Mouse (Mus musculus) c-Kit-positive CD71-negative TER-119-negative erythroid progenitor cells, embryonic 14.5 days (primary cell): ENCODE measurements at regions not wholly inside any gene's neighbourhood (a gene's known extent, or its start where the extent isn't known, plus 50 kb on each side); places are given as distances from the start of the nearest gene placed in this dataset.
A peak's percentile ranks its signal among the peaks of the same experiment; 100 is the strongest.

Source experiments
- DNase-seq: peaks from one replicate; pipeline ENCODE4 v3.0.0-alpha.2; 2013; ENCODE audit warnings: low read depth

DNA sequence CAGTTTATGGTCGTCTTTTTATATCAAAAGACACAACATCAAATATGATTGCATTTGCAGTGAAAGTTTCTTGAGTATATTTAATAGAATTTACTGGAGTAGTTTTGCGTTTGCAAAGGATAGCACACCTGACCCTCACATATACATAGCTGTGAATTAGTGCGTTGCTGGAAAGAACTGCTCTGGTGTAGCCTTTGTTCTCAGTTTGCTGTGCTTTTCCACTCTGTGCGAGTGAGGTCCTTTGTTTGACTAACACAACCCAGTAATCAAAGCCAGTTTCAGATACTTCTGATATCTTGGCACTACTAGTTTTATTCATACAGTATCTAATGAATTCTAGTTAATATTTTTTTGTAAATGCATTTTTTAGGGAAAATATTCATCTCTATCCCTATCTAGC lies 84.7 kb downstream of the Trim52 start:
- DNase-seq, result no peak

DNA sequence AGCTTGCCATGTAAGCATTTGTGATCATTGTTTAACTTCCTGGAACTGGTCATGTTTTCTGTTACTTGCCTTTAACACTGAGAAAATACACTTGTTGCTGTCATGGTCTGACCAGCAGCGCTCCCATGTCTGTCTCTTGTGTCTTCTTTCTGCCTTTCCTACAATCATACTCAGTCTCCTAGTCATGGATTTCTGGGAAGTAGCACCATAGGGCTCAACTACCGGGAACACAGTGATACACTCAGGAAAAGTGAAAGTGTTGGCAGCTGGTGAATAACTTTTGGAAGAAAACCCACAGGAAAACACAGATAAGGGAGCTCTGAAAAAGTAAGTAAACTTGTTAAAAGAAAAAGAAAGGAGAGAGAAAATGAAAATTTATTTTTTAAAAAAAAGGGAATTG lies 87.6 kb downstream of the Trim52 start:
- DNase-seq, result no peak

DNA sequence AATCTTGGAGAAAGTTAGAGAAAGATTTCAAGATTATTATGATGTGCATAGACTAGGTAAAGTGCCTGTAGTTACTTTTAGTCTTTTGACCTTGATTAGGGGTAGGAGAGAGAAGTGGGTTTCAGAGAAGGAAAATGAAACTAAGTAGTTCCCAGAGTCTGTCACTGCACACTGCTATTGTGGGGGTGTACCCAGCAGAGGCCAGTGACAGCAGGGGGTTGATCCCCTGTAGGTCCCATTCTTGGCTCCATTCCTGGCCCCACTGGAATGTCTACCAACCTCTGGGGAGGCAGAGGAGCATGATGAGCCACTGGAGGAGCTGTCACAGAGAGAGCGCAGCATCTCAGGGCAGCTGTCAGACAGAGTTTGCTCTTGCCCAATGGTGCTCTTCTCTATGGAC lies 88.1 kb downstream of the Trim52 start:
- no peak for DNase-seq

DNA sequence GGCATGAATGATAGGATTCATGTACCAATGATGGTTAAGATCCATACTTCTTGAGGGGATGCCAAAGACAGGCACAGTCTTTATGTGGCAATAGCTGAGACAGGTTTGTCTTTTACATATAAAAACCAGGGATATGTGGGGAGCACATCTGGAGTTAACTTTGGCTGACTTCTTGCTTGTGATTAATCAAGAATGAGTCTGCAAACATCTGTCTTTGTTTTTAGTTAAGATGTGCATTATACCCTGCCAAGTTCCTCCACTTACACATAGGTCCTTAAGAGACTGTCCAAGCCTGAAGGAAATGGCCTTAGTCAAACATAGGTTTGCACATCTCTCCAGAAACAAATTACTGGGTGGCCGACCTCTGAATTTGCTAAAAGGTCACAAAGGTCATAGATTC lies 91.8 kb downstream of the Trim52 start:
- no peak for DNase-seq

DNA sequence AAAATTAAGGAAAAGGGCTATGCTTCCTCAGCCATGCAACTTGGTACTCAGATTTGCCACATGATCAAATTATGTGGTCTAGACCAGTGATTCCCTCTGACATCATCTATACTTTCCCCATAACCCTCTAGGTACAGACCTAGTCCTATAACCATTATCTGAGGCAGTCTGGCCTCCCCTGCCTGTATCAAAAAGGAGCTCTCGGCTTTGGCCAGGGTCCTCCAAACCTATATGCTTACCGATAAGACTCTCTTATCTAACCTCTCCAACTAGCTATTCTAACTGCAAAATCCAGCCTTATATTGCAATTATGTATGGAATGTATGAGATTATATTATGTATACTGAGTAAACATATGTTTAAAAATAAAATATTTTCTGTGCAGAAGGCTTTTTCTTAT lies 93.1 kb downstream of the Trim52 start:
- no peak for DNase-seq

DNA sequence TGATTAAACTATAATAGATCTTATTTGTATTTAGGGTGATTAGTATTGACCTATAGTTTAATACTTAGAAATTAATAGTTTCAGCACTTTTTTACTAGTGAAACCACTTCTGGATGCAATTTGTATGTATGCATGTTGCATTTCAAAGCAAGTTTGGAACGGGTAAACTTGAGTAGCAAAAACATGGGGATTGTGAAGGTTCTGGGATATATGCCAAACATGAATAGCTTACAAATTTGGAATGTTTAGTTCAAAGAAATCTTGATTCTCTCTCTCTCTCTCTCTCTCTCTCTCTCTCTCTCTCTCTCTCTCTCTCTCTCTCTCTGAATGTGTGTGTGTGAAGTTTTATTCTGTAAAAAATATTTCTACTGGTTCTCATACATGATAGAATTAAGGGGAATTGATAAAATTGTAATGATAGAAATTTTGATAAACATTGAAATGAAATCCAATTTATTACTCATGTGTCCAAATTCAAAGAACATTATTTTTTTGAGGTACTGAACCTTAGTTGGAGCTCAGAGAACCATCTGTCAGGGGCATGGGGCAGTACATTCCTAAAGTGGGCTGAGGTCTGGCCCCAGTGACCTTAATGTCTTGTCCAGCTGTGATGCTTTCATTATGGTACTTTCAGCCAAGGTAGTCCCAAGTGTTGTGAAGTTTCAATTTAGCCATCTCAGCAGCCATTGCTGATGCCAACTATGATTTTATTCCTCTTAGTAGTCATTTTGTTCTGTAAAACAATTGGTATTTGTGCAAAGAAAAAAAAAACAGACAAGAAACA lies 93.7 kb downstream of the Trim52 start:
- DNase-seq, result no peak

DNA sequence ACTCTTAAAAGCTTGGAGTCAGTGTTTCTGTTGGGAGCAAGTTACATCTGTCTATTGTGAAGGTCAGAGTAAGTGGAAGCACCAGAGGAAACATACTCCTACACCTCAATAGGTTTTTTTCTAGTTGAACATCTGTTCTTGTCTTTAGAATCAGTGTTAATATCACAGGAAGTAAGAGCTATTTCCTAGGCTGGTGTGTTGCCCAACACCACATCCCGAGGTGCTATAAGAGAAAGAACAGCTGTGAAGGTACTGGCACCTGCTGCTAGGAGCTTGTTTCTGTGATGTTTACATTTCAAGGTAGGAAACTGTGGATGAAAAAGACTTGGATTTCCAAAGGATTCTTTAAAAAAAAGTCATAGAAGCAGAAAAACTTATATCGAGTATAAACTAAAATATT lies 105.1 kb downstream of the Trim52 start:
- no peak for DNase-seq

DNA sequence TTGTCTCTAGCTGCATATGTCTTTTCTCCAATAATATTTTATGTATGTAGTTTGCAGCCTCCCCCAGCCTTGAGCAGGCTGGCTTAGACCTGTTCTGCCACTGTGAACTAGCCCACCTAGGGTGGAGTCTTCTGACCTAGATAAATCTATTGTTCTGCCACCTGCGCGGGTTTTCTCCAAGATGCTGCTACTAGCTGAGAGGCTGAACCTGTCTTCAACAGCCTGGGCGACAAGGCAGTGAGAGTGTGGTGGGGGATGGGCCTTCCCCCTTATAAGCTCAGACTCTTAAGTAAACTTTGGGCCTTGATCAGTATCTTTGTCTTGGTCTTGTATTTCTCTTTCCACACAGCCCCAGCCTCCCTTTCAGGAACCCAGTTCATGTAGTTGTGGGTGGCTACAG lies 111.7 kb downstream of the Trim52 start:
- no peak for DNase-seq

DNA sequence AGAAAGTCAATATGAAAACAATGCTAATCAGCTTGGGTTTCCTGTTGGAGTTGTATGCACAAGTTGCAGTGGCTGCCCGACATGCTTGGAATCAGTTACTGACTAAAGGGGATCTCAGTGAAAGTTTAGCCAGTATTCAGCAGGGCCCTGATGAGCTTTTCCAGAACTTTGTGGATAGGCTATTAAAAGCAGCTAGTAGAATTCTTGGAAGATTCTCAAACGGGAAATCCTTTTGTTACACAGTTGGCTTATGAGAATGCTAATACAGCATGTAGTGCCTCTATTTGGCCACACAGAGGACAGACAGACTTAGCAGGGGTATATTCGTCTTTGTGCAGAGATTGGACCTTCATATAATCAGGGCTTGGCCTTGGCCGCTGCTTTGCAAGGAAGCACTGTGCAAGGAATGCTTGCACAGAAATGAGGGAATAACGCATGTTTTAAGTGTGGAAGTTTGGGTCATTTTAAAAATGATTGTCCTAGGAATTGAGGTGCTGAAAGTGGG lies 113.3 kb downstream of the Trim52 start:
- no peak for DNase-seq

DNA sequence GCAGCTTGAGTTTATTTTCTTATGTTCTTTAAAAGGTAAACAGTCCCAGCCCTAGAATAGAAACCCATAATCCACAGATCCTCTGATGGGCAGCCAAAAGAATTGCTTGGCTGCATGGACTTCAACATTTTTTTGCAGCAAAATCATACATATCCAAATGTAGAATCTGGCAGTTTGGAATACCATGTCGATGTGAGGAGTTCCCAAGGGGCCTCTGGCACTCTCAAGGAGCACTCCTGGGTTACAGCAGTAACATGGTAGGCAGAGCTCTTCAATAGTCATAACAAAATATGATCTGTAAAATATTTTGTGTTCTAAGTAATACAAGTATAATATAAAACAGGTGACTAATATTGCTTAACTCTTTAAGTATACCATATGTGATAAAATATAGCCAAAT lies 119.4 kb downstream of the Trim52 start:
- DNase-seq, result no peak

DNA sequence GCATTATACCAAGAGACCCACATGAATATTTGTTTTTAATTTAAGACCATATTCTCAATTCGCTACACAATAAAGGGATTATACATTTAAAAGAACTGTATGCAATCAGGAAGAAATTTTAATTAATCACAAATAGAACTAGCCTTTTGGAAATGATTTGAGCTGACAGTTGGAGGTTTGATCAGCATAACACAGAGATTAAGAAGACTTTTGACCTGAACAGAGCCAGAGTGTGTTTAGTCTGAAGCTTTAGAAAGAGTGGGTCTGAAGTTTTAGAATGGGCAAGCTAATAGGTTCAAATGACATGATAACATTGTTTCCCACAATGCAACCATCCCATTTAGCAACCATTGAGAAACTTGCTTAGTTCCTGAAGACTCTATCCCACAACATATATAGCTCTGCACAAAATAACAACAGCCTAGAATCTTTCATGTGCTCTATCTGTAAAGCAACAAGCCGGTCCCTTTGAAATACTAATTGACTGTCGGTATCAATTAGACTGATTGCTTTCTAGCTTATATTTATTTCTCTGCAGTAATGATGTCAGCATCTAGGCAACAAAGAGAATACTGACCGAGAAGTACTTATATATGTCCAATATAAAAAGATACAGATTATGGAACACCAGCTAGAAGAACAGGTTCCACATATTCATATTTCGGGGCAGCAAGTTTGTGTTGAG lies 135.9 kb downstream of the Trim52 start:
- no peak for DNase-seq

DNA sequence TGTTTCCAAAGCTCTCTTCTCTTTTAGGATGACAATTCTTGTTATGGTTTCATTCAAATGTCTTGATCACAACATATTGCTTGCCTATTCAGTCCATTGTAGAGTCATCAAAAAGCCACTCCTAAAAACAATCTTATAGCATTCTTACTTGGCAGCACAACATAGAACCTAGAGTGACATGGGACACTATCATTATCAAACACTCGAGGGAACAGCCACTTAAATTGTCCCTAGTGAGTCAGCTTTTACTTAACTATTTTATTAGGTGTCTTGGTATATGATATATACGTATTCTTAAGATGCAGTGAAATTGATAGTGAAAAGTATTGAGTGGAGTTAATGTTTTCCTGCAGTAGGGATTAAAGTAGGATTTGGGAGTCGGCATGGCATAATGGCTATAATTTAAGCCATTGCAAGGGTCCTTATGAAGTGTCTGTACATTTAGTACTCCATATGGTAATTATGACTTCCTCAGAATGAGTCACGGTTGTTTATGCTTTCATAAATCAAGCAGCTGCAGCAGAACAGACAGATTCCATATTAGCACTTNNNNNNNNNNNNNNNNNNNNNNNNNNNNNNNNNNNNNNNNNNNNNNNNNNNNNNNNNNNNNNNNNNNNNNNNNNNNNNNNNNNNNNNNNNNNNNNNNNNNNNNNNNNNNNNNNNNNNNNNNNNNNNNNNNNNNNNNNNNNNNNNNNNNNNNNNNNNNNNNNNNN lies 153.6 kb downstream of the Trim52 start:
- DNase-seq, result peak; percentile 4

DNA sequence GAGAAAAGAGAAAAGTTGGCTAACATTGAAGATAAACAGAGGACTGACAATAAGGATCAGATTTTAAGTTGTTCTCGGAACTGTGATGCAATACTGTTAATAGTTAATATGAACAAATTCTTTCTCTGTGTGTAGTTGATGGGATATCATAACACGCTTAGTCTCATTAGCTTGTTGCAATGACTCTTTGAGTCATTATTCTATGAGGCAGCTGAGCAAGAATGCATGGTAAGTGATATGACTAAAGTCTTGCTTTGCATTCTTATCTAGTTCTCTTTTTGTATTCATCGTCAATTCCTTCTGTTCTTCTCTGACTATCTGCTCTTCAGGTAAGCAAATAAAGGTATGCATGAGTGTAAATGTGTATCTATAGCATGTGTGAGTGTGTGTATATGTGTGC lies 159.3 kb downstream of the Trim52 start:
- no peak for DNase-seq

DNA sequence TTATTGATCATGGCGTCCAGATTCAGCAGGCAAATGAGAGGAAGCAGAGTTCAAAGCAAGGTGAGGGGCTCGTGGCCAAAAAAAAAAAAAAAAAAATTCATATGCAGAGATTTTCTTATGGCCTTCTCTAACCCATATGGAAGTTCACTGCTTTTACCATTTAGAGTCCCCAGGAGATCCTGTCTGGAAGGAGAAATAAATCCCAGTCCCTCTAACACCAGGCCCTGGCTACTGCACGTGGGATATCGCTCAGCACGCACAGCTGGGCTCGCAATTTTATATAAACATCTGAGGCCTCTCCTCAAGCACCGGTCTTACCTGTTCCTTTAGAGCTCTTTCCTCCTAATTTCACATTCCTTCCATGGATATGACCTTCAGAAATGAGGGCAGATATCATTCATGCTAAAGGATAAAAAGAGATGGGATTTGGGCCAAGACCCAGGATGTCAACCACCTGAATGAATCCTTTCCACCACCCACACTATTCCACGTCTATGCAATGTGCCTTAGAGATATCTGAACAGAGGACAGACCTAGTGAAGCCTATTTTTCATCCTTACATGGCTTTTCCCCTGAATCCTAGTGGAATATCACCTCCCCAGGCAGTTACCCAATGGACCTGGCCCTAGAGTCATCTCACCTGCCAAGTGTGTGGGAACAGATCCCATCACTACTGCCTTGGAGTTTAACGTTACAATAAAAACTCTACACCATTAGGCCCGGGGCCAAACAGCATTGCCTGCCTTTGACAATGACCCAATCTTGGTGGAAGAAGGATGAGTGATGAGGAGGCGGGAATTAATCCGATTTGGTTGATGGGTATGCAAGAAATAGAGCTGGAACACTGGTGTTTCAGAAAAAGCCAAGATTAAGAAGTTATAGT lies 161.9 kb downstream of the Trim52 start:
- no peak for DNase-seq

DNA sequence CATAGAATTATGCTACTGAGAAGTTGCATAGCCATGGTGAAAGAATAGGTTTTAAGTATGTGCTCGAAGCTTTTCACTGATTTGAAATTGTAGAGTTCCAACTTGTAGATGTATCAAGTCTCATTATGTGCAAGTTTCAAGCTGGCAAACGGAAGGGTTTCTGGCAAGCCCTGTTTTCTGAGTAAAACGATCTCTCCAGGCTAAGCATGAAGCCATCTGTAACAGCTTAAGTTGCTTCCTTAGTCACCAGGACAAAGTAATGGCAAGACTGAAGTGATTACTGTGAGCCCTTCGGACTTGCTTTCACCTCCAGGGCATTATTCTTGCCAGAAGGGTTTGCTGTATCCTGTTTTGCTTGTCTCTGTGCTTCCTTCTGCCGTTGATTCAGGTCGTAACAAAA lies 163.7 kb downstream of the Trim52 start:
- DNase-seq, result no peak

DNA sequence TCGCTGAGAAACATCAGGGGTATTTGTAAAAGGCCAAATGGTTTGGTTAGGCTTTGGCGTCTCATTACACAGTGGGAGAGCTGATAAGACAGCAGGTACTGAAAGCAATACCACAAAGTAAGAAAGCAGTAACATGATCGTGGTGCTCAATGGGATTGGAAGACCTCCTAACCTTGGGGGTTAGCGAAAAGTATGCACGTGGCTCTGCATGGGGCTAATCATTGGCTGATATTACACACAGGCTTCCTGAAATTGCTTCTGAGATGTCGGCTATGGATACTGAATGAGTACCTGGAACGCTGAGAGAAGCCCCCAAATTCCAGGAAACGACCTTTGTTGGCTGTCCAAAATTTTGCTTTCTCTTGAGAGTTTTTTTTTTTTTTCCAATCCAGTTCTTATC lies 207.6 kb downstream of the Trim52 start:
- DNase-seq, result no peak

DNA sequence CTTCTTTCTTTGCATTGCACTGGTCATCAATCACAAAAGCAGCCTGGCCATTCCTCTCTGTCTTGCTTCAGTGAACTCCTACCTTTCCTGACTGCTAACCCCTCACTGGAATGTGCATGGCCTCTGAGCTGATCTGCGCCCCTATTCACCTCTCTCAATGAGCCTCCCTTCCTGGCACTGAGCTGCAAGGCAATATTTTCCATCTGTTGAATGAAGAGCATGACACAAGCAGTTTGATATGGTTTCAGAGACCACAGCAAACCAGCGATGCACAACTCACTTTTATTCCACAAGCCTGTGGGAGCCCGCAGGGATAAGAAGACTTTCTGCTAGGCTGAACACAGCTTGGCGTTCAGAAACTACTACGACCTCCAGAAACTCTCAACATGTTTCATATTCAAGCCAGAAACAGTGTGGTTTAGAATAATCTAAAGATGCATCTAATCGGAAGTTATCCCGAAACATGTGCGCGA lies 208.1 kb downstream of the Trim52 start:
- no peak for DNase-seq

DNA sequence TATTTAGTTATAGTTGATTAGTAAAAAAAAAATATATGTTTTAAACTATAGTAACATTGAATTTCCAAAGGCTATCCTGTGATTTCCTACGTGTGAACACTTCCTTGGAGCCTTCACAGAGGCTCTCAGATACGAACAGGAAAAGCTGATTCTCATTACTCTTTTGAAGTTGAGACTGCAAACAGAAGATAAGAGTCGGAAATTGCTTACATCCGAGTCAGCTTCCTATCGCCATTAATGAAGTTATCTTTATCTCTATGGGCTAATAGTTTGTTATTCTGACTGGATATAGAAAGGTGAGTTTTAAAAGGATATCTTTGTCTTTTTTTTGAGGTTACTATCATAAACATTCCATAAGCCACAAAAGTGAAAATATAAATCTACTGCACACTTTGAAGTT lies 212.8 kb downstream of the Trim52 start:
- no peak for DNase-seq

DNA sequence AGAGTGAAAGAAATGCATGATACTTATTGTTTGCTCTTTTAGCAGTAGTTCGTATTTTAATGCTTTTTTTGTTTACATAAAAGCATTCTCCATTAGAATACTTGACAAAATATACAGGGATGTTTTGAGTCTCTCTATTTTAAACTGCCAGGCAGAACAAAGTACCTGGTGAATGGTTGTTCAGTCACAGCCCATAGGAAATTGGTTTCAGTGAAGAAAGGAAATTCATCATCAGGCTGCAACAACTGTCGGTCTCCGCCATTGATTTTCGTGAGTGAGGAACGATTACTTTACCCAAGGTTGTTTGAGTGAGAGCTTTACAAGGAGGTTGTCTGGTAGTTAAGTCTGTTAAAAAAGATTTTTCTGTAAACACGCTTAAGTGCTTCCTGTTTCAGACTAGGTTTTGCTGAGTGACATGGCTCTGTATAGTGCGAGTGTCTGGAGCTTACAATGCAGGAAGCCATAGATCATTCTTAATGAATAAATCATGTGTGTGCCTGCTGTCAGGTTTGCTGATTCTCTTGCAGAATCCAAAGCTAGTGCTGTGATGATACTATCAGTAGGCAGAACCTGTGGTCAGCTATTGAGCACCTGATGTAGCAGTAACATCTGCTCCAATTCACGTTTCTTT lies 221.8 kb downstream of the Trim52 start:
- no peak for DNase-seq

DNA sequence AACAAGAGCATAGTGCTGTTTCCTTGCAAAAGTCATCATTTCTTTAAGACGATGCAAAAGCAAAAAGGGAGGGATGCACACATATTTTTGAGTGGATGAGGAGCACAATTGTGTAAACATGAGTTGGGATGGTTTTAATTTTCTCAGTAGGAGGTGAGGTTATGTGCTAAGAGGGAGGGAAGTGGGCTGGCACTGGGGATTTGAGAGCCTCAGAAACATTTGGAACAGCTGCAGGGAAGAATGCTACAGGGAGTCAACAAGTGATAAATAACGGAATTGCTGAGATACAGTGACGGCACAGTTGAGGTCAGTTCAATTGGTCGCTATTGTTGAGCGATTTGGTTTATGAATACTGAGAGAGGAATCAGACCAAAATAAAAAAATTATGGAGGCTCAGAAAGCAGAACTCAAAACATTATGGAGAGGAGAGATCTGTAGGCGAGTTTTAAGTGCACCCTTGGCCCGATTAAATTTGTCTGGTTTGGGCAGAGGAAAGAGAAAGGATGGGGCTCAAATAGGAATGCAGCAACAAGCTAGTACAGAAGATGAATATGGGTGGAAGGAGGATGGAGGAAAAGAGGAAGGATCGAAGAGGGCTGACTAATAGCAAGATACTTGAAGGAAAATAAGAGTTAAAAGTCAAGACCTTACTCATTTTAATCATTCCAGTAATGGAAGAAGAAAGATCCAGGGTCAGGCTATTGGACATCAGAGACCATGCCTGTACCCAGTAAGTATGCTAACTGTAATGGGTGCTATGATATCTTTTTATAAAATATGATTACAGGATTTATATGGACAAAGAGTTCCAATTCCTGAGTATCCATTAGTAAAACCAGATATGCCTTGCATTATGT lies 259.0 kb downstream of the Trim52 start:
- DNase-seq, result no peak
